Mouse (Mus musculus): Measurements from ENCODE around the gene Ldhd.

- no peak for TF ChIP-seq CTCF (IDR thresholded peaks at IDR 0.05; ENCODE audit: low read depth)
- TF ChIP-seq EP300 (IDR thresholded peaks at IDR 0.05; ENCODE audit: low read depth) = no peak
Observed at GRCm38 (mm10) chr8:111626933-111627332, 3.2 kb downstream of the Ldhd start.

Measured in heart, postnatal 0 days (tissue).